Mouse (Mus musculus): ENCODE results near the gene Cxcl15.

DNA sequence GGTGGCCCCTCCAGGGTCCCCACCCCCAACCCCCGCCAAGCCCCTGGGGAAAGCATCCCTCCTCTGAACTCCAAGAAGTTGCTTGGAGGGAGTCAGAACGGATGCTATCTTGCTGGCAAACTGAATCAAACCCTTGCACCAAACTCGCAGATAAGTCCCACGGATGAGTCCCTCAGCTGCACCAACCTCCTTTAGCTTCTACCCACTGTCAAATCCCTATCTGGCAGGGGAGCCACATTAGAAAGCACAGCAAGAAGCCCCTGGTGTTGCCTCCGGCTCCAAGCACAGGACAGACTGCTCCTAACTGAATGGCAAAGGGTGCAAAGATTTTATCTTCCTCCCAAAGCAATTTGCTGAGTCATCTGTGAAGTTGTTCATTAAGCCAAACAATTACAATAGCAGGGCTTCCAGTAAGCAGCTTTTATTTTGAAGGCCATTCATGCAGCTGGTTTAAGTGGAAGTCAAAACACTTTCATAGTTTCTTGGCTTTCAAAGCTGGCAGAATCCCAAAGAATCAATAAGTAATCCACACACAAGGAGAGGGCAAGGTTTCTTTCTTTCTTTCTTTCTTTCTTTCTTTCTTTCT lies 36.2 kb upstream of the Cxcl15 start:
- TF ChIP-seq POLR2A (IDR thresholded peaks at IDR 0.05; ENCODE audit: low read depth, low read length) (no peak), CTCF (conservative IDR thresholded peaks at IDR 0.05; ENCODE audit: insufficient read depth, insufficient read length, low read depth, low read length) (no peak)
